Mouse (Mus musculus) gastrocnemius, adult 18-20 months (tissue): ENCODE results near the gene Pex11g. TPM values are rescaled to one million over a fixed set of nuclear protein-coding genes. Genes with fewer than 3 reads are reported as not detected.

Source experiments
- DNase-seq: peaks from one replicate; pipeline ENCODE4 v3.0.0; 2021; ENCODE audit warnings: low spot score
- long read RNA-seq, 2 experiments: library from polyadenylated mRNA; stranded (forward); transcript quantifications; one replicate each; pipeline ENCODE4 v2.0.0; 2021
- total RNA-seq, 2 experiments: library from RNA; stranded (reverse); gene quantifications; 2 replicates each; pipeline ENCODE4 v1.2.3; 2021

Pex11g gene
- 1 to 10 TPM; 1.9 to 3.2 TPM for total RNA-seq
- long read RNA-seq, experiment 1, transcript Pex11g-201 (5 exons, 2,870 nt), result major isoform, 5 of 8 reads
- long read RNA-seq, experiment 1, partial matches to known transcripts, result 0 of 8 reads
- long read RNA-seq, experiment 1, other reads (novel, unspliced or antisense), result 3 of 8 reads
- long read RNA-seq, experiment 2, partial matches to known transcripts, result 0 of 6 reads
- long read RNA-seq, experiment 2, other reads (novel, unspliced or antisense), result 2 of 6 reads

GRCm38 (mm10) chr8:3467006-3467885 lies at the start of gene Pex11g:
TSS of gene Pex11g (minus strand) at chr8:3467680.
- peak; percentile 97 for DNase-seq

DNA sequence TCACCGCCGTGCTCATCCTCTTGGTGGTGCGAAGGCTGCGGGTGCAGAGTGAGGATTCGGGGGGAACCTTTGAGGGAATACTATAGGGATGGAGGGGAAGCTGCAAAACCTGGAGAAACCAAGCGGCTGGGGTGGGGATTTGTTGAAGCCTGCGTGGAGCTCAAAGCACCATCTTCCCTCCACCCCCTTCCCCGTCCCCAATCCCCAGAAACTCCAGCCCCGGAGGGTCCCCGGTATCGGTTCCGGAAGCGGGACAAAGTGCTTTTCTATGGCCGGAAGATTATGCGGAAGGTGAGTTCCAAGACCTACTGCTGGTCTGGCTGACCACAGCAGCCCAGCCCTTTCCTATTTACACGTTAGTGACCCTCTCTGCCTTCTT lies 49.6 kb upstream of the Pex11g start:
- DNase-seq, result no peak

DNA sequence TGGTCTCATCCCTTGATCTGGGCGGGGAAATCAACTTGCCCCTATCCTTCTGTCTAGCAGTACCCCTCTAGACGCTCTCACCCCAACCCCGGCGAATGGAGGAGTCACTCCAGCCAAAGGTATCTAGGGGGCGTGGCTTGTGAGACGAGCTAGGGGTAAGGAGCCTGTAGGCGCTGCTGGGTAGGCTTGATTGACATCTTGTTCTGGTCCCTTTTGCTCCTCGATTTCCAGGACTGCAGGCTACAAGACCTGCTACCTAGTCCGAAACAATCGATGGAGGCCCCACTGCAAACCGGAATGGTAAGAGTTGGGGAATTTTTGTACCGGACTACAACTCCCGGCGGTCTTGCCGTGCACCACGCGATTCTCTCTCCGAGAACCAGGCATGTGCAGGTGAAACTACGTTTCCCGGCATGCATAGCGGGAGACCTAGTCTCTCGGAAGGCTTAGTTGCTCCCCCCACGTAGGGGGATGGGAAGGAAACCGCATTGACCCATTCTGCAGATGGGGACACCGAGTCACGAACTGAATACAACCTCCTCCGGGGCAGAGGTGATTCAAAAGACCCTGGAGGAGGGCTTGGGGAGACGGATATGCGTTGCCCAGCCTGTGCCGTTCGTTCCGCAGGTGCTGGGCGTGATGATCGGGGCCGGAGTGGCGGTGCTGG lies 49.1 kb upstream of the Pex11g start:
- peak; percentile 95 for DNase-seq

GRCm38 (mm10) chr8:3515771-3516417 lies 48.4 kb upstream of the Pex11g start:
- peak; percentile 16 for DNase-seq

GRCm38 (mm10) chr8:3515260-3515671 lies 47.8 kb upstream of the Pex11g start, which contains the start of gene Pnpla6:
TSS of gene Pnpla6 (plus strand) at chr8:3515384.
- DNase-seq, result peak; percentile 90

- DNase-seq, result no peak
These were observed 47.3 kb upstream of the Pex11g start for GRCm38 (mm10) chr8:3514681-3515247.

GRCm38 (mm10) chr8:3507979-3508754 lies 40.7 kb upstream of the Pex11g start:
- no peak for DNase-seq

DNA sequence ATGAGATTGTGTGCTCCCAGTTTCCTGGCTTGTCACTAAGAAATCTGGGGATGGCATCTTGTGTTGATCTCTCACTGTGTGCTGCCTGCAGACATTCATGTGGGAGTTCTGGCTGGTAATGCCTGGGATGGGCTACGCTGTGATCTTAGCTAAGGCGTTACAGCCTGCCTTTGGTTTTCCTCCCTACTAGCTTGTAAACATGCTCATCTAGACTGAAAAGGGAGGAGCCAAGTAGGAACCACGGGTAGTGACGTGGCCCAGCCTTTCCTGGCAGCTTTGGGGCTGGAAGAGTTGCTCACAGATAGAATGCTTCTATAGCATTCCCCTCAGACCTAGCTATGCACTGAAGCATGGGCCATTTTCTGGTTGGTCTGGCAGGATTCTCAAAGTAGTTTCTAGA lies 34.7 kb upstream of the Pex11g start:
- no peak for DNase-seq

DNA sequence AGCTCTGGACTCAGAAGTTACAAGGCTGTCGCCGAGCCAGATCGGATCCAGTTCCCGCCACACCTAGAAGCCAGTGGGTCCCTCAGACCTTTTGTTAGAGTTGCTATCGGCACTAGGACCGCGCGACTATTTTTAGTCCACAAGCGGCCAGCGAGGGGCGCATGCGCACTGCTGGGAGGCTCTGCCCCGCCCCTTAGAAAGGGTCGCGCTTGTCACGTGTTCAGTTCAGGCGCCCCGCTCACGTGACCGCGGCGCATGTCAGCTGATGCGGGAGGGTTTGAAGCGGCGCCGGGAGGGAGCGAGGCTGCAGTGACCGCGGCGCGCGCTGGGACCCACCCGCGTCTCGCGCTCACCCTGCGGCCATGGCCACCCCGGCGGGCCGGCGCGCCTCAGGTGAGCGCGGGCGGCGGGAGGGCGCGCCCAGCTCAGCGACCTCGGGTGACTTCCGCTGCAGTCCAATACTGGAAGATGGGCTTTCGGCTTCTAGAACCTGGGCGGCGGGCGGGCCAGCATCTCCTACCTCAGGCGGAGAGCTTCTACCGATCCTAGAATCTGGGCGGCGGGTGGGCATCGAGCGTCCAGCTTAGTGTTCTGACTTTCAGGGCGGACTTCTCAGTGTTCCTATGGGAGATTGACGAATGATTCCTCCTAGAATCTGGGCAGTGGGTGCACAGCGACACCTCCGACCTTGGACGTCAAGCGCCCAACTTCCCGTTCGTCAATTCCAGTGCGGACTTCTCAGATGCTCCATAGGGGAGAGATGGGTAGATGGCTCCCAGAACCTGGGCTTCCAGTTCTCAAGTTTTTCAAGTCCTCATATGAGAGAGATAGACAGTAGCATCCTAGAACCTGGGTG lies 33.0 kb upstream of the Pex11g start, which contains the start of gene Mcoln1:
Mcoln1 (plus strand) TSS at position 223 of the 856 bp plus-strand sequence.
- DNase-seq, result peak; percentile 98

- peak; percentile 17 for DNase-seq
These were observed 32.3 kb upstream of the Pex11g start for GRCm38 (mm10) chr8:3499751-3500150.

GRCm38 (mm10) chr8:3498583-3498982 lies 31.1 kb upstream of the Pex11g start:
- no peak for DNase-seq

DNA sequence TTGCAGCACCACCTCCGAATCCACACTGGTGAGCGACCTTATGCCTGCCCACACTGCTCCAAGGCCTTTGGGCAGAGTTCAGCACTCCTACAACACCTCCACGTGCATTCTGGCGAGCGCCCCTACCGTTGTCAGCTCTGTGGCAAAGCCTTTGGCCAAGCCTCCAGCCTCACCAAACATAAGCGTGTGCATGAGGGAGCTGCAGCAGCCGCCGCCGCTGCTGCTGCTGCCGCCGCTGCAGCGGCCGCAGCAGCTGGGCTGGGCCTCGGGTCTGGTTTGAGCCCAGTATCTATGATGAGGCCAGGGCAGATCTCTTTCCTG lies 28.9 kb upstream of the Pex11g start:
- DNase-seq, result no peak

GRCm38 (mm10) chr8:3495578-3496427 lies 28.3 kb upstream of the Pex11g start:
- DNase-seq, result no peak

DNA sequence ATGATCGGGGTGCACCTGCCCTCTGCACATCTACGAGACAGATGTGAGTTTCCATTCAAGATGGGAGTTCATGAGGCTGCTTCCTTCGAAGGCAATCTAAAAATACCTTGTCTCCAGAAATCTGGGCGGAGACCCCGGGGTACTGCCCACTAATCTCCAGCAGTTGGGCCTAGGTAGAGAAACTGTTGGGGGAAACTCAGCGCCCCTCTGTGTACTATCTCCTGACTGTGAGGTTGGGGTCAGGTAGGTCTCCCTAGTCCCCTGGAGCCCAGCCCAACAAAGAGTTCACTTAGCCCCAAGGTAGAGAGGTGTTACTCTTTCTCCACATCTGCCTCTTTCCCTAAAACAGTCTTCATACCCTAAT lies 26.3 kb upstream of the Pex11g start:
- no peak for DNase-seq

GRCm38 (mm10) chr8:3492901-3493844 lies 25.7 kb upstream of the Pex11g start, which contains the start of gene Zfp358:
TSS of gene Zfp358 (plus strand) at chr8:3493138.
- peak; percentile 69 for DNase-seq

DNA sequence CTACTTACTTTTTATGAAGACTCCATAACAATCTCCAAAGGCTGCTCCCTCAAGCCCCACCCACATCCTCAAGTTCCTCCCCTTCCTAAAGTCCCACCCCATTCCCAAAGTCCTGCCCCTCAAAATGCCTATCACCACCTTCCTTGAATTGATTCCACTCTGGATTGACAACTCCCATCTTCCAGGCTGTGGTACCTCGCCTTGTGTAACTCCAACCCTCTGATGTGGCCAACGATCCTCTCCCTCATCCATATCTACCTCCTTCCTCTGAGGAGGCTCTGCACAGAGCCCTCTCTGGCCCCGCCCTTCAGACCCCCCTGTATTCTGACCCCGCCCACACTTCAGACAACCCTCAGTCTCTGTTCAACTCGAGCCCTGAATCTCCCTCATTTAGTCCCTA lies 17.7 kb upstream of the Pex11g start:
- DNase-seq, result no peak

DNA sequence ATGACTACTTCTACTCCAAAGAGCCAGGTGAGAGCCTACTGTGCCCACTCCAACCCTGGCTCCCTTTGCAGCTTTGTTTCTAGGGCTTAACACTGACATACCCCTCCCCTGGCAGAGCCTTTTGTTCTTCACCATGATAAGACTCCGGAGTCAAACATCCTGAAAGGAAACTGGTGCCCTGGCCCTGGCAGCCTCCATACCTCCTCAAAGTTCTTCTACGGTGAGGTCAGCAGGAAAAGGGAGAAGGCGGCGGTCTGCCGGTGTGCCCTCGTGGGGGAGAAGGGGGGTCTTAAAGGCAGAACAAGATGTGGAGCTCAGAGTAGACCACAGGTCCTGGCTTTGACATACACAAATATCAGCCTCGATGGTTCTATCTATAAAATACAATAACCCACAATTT lies 16.1 kb upstream of the Pex11g start:
- no peak for DNase-seq
